Mouse (Mus musculus): Measurements from ENCODE around the gene Aspscr1. TPM values are rescaled to one million over a fixed set of nuclear protein-coding genes. Genes with fewer than 3 reads are reported as not detected.

The Aspscr1 gene
- 132 and 145 TPM in 2 replicates for polyA plus RNA-seq (2016; fragmentation: Nextera tagmentation; extraction: Ambion mirVana)

- WGBS = 2% methylated on average over 63 of the region's 83 CpGs
- peak; percentile 97 for ATAC-seq (ENCODE audit: low FRiP score)
These were observed at the start of gene Aspscr1 for GRCm38 (mm10) chr11:120672687-120673593. Gene Aspscr1 (plus strand): TSS chr11:120672973.

GRCm38 (mm10) chr11:120623961-120624679 lies 48.7 kb upstream of the Aspscr1 start:
- 12% methylated on average over 30 of the region's 30 CpGs for WGBS
- peak overlapping the region; percentile 99 for H3K4me3 ChIP-seq (replicated peaks)
- no peaks in the 10 kb centered on the region for H3K27me3 ChIP-seq
- H3K9ac ChIP-seq = peak overlapping the region; percentile 80
- no peaks in the 10 kb centered on the region for H3K9me3 ChIP-seq
- peaks cover 18% of the 10 kb centered on the region for H3K4me1 ChIP-seq
- peak overlapping the region; percentile 99 for H3K4me2 ChIP-seq
- H3K36me3 ChIP-seq (replicated peaks) = peaks cover 63% of the 10 kb centered on the region
- peak overlapping the region; percentile 86 for H3K27ac ChIP-seq
- ATAC-seq (ENCODE audit: low FRiP score) = peak; percentile 67

More at GRCm38 (mm10) chr11:120672687-120673593, at the start of gene Aspscr1:
- Histone ChIP-seq H3K9me3 (no peaks in the 10 kb centered on the region), H3K36me3 (replicated peaks) (peaks cover 7% of the 10 kb centered on the region), H3K27me3 (no peaks in the 10 kb centered on the region), H3K4me3 (replicated peaks) (peak within 1 kb of the TSS; percentile 83), H3K9ac (peak within 1 kb of the TSS; percentile 81), H3K27ac (peak within 1 kb of the TSS; percentile 91), H3K4me2 (peak within 1 kb of the TSS; percentile 88), H3K4me1 (peaks cover 18% of the 10 kb centered on the region)

- Histone ChIP-seq H3K4me1 (peaks cover 23% of the 10 kb centered on the region), H3K9me3 (no peaks in the 10 kb centered on the region), H3K4me2 (peak overlapping the region; percentile 99), H3K9ac (peak overlapping the region; percentile 80), H3K27me3 (no peaks in the 10 kb centered on the region), H3K4me3 (replicated peaks) (peak overlapping the region; percentile 99), H3K36me3 (replicated peaks) (peaks cover 66% of the 10 kb centered on the region), H3K27ac (peak overlapping the region; percentile 86)
- peak; percentile 86 for ATAC-seq (ENCODE audit: low FRiP score)
- under 1% methylated on average over 53 of the region's 53 CpGs for WGBS
These were observed 48.1 kb upstream of the Aspscr1 start for GRCm38 (mm10) chr11:120624680-120625111.

- Histone ChIP-seq H3K9ac (peak within 1 kb of the TSS; percentile 80), H3K9me3 (no peaks in the 10 kb centered on the region), H3K36me3 (replicated peaks) (peaks cover 61% of the 10 kb centered on the region), H3K27ac (peak within 1 kb of the TSS; percentile 86), H3K27me3 (no peaks in the 10 kb centered on the region), H3K4me2 (peak within 1 kb of the TSS; percentile 99), H3K4me3 (replicated peaks) (peak within 1 kb of the TSS; percentile 99), H3K4me1 (peaks cover 29% of the 10 kb centered on the region)
- WGBS = 25% methylated on average over 5 of the region's 5 CpGs
- ATAC-seq (ENCODE audit: low FRiP score) = peak; percentile 50
These were observed 47.5 kb upstream of the Aspscr1 start, which contains the start of gene Sirt7 for GRCm38 (mm10) chr11:120625152-120625775. Gene Sirt7 (minus strand): TSS chr11:120625240.

- H3K9me3 ChIP-seq = no peaks in the 10 kb centered on the region
- H3K36me3 ChIP-seq (replicated peaks) = peaks cover 44% of the 10 kb centered on the region
- no peak overlapping the region for H3K4me3 ChIP-seq (replicated peaks)
These were observed 45.8 kb upstream of the Aspscr1 start for GRCm38 (mm10) chr11:120626785-120627467.

GRCm38 (mm10) chr11:120627468-120628300 lies 45.1 kb upstream of the Aspscr1 start:
- Histone ChIP-seq H3K36me3 (replicated peaks) (peaks cover 37% of the 10 kb centered on the region), H3K4me2 (no peak overlapping the region), H3K9ac (no peak overlapping the region), H3K27ac (no peak overlapping the region), H3K4me1 (peaks cover 51% of the 10 kb centered on the region), H3K9me3 (no peaks in the 10 kb centered on the region), H3K4me3 (replicated peaks) (no peak overlapping the region), H3K27me3 (no peaks in the 10 kb centered on the region)
- no peak for ATAC-seq (ENCODE audit: low FRiP score)
- 86% methylated on average over 22 of the region's 22 CpGs for WGBS

More at GRCm38 (mm10) chr11:120626785-120627467, 45.8 kb upstream of the Aspscr1 start:
- H3K9ac ChIP-seq = no peak overlapping the region
- 91% methylated on average over 11 of the region's 11 CpGs for WGBS
- no peak overlapping the region for H3K27ac ChIP-seq
- H3K27me3 ChIP-seq = no peaks in the 10 kb centered on the region
- no peak overlapping the region for H3K4me2 ChIP-seq
- peaks cover 45% of the 10 kb centered on the region for H3K4me1 ChIP-seq
- no peak for ATAC-seq (ENCODE audit: low FRiP score)

- Histone ChIP-seq H3K36me3 (replicated peaks) (peaks cover 29% of the 10 kb centered on the region), H3K9ac (no peak overlapping the region), H3K9me3 (no peaks in the 10 kb centered on the region), H3K4me1 (peaks cover 48% of the 10 kb centered on the region), H3K27me3 (no peaks in the 10 kb centered on the region), H3K4me2 (no peak overlapping the region), H3K4me3 (replicated peaks) (no peak overlapping the region), H3K27ac (no peak overlapping the region)
- 94% methylated on average over 23 of the region's 23 CpGs for WGBS
- ATAC-seq (ENCODE audit: low FRiP score) = no peak
These were observed 44.0 kb upstream of the Aspscr1 start for GRCm38 (mm10) chr11:120628601-120629340.

- Histone ChIP-seq H3K4me3 (replicated peaks) (no peak overlapping the region), H3K27ac (0 out of 2 replicates have a peak overlapping the region, but pooled peaks have one; percentile 65), H3K9me3 (no peaks in the 10 kb centered on the region), H3K27me3 (no peaks in the 10 kb centered on the region), H3K4me1 (peaks cover 48% of the 10 kb centered on the region), H3K4me2 (peak overlapping the region; percentile 9; the same call in 1 of the 2 replicates), H3K36me3 (replicated peaks) (peaks cover 29% of the 10 kb centered on the region), H3K9ac (no peak overlapping the region)
- WGBS = 72% methylated on average over 23 of the region's 23 CpGs
- no peak for ATAC-seq (ENCODE audit: low FRiP score)
These were observed 43.4 kb upstream of the Aspscr1 start for GRCm38 (mm10) chr11:120629341-120629730.

GRCm38 (mm10) chr11:120629911-120630310 lies 42.9 kb upstream of the Aspscr1 start:
- WGBS = 49% methylated on average over 7 of the region's 7 CpGs
- H3K27me3 ChIP-seq = no peaks in the 10 kb centered on the region
- H3K9me3 ChIP-seq = no peaks in the 10 kb centered on the region
- no peak overlapping the region for H3K4me3 ChIP-seq (replicated peaks)
- H3K4me1 ChIP-seq = peaks cover 50% of the 10 kb centered on the region
- 0 out of 2 replicates have a peak overlapping the region, but pooled peaks have one; percentile 33 for H3K9ac ChIP-seq
- peak overlapping the region; percentile 9; the same call in 1 of the 2 replicates for H3K4me2 ChIP-seq
- peaks cover 29% of the 10 kb centered on the region for H3K36me3 ChIP-seq (replicated peaks)
- no peak for ATAC-seq (ENCODE audit: low FRiP score)
- peak overlapping the region; percentile 65 for H3K27ac ChIP-seq

GRCm38 (mm10) chr11:120630401-120630871 lies 42.3 kb upstream of the Aspscr1 start:
- no peaks in the 10 kb centered on the region for H3K27me3 ChIP-seq
- H3K36me3 ChIP-seq (replicated peaks) = peaks cover 29% of the 10 kb centered on the region
- peaks cover 45% of the 10 kb centered on the region for H3K4me1 ChIP-seq
- H3K9ac ChIP-seq = peak overlapping the region; percentile 33
- H3K4me2 ChIP-seq = 0 out of 2 replicates have a peak overlapping the region, but pooled peaks have one; percentile 9
- H3K9me3 ChIP-seq = no peaks in the 10 kb centered on the region
- H3K4me3 ChIP-seq (replicated peaks) = no peak overlapping the region
- WGBS = 30% methylated on average over 5 of the region's 5 CpGs
- ATAC-seq (ENCODE audit: low FRiP score) = no peak
- H3K27ac ChIP-seq = peak overlapping the region; percentile 65; the same call in 1 of the 2 replicates

All from forebrain, embryonic 12.5 days (tissue).